Mouse (Mus musculus): ENCODE results near the gene Dnajb3. TPM values are rescaled to one million over a fixed set of nuclear protein-coding genes. Genes with fewer than 3 reads are reported as not detected.

Dnajb3 gene
- total and polyA plus RNA-seq, 3 experiments: not detected

- no peaks in the 10 kb centered on the region for H3K36me3 ChIP-seq (replicated peaks in 1 of 2; ENCODE audit: control insufficient read depth in 1 of 2, insufficient read depth in 1 of 2, low read length in 1 of 2)
Observed at GRCm38 (mm10) chr1:88216551-88216950, 11.0 kb upstream of the Dnajb3 start.

GRCm38 (mm10) chr1:88215466-88216380 is 10.1 kb upstream of the Dnajb3 start:
- Histone ChIP-seq H3K27ac (ENCODE audit: insufficient read depth, low read depth) (no peak overlapping the region), H3K9me3 (replicated peaks; ENCODE audit: low read length) (peaks cover 80% of the 10 kb centered on the region), H3K9ac (ENCODE audit: insufficient read depth, low read depth) (no peak overlapping the region), H3K27me3 (replicated peaks) (no peaks in the 10 kb centered on the region), H3K4me1 (ENCODE audit: control insufficient read depth in 1 of 2, insufficient read depth in 2 of 2) (no peaks in the 10 kb centered on the region), H3K79me2 (replicated peaks; ENCODE audit: control insufficient read depth, extremely low read depth, insufficient read depth, poor library complexity, severe bottlenecking) (no peaks in the 10 kb centered on the region), H3K4me3 (replicated peaks in 1 of 3; ENCODE audit: low read depth in 2 of 3, low read length in 2 of 3, poor library complexity in 1 of 3) (no peak overlapping the region), H3K36me3 (replicated peaks in 1 of 2; ENCODE audit: control insufficient read depth in 1 of 2, insufficient read depth in 1 of 2, low read length in 1 of 2) (no peaks in the 10 kb centered on the region), H3K4me2 (ENCODE audit: insufficient read depth, low read depth, poor library complexity, severe bottlenecking) (no peak overlapping the region)
- DNase-seq (ENCODE audit: extremely low read depth): peak; percentile 5
- in situ Hi-C loops (cut with MboI; ENCODE audit: low pct_ligation_motif_present, low pct_unique_long_range_greater_than_20kb, low sequenced_read_pairs) (no loop called here), dilution Hi-C loops (cut with MboI; ENCODE audit: extremely low pct_ligation_motif_present, extremely low pct_unique_long_range_greater_than_20kb, low sequenced_read_pairs) (no loop called here)
- TF ChIP-seq MEF2A (IDR thresholded peaks at IDR 0.05; ENCODE audit: borderline replicate concordance, low read depth, low read length) (no peak), HCFC1 (IDR thresholded peaks at IDR 0.05; ENCODE audit: low read depth, low read length) (no peak), MAZ (IDR thresholded peaks at IDR 0.05; ENCODE audit: low read depth, low read length) (no peak), CTCF (conservative IDR thresholded peaks at IDR 0.05 in 1 of 2, IDR thresholded peaks at IDR 0.05 in 1 of 2; ENCODE audit: low read depth in 2 of 2, low read length in 2 of 2) (no peak), JUN (IDR thresholded peaks at IDR 0.05; ENCODE audit: insufficient read depth, low read depth, low read length) (no peak), CHD1 (IDR thresholded peaks at IDR 0.05; ENCODE audit: low read depth, low read length) (no peak), MAFK (IDR thresholded peaks at IDR 0.05; ENCODE audit: insufficient replicate concordance, low read length) (no peak), RAD21 (IDR thresholded peaks at IDR 0.05; ENCODE audit: low read depth, low read length) (no peak), POLR2AphosphoS2 (IDR thresholded peaks at IDR 0.05; ENCODE audit: low read depth, low read length) (no peak), SIN3A (IDR thresholded peaks at IDR 0.05; ENCODE audit: low read length) (no peak), NELFE (IDR thresholded peaks at IDR 0.05; ENCODE audit: low read depth, low read length) (no peak), MAX (IDR thresholded peaks at IDR 0.05; ENCODE audit: low read length) (no peak), EP300 (IDR thresholded peaks at IDR 0.05; ENCODE audit: low read length) (no peak), PAX5 (IDR thresholded peaks at IDR 0.05; ENCODE audit: low read length) (no peak), TBP (conservative IDR thresholded peaks at IDR 0.05; ENCODE audit: low read depth, low read length) (no peak), ELF1 (IDR thresholded peaks at IDR 0.05; ENCODE audit: low read depth, low read length) (no peak), E2F4 (IDR thresholded peaks at IDR 0.05; ENCODE audit: insufficient replicate concordance, low read depth, low read length) (no peak), GABPA (IDR thresholded peaks at IDR 0.05; ENCODE audit: insufficient replicate concordance, low read depth, low read length) (no peak), SMC3 (IDR thresholded peaks at IDR 0.05; ENCODE audit: low read depth, low read length) (no peak)

More at GRCm38 (mm10) chr1:88216551-88216950, 11.0 kb upstream of the Dnajb3 start:
- Histone ChIP-seq H3K27ac (ENCODE audit: insufficient read depth, low read depth) (no peak overlapping the region), H3K9me3 (replicated peaks; ENCODE audit: low read length) (peaks cover 84% of the 10 kb centered on the region), H3K4me1 (ENCODE audit: control insufficient read depth in 1 of 2, insufficient read depth in 2 of 2) (no peaks in the 10 kb centered on the region), H3K4me3 (replicated peaks in 1 of 3; ENCODE audit: low read depth in 2 of 3, low read length in 2 of 3, poor library complexity in 1 of 3) (no peak overlapping the region), H3K27me3 (replicated peaks) (no peaks in the 10 kb centered on the region), H3K4me2 (ENCODE audit: insufficient read depth, low read depth, poor library complexity, severe bottlenecking) (no peak overlapping the region), H3K79me2 (replicated peaks; ENCODE audit: control insufficient read depth, extremely low read depth, insufficient read depth, poor library complexity, severe bottlenecking) (no peaks in the 10 kb centered on the region), H3K9ac (ENCODE audit: insufficient read depth, low read depth) (no peak overlapping the region)
- TF ChIP-seq ZKSCAN1 (IDR thresholded peaks at IDR 0.05; ENCODE audit: borderline replicate concordance, low read depth, low read length) (no peak), ELF1 (IDR thresholded peaks at IDR 0.05; ENCODE audit: low read depth, low read length) (no peak), SMC3 (IDR thresholded peaks at IDR 0.05; ENCODE audit: low read depth, low read length) (no peak)
- peak; percentile 2 for DNase-seq (ENCODE audit: extremely low read depth)
- in situ Hi-C loops (cut with MboI; ENCODE audit: low pct_ligation_motif_present, low pct_unique_long_range_greater_than_20kb, low sequenced_read_pairs) (no loop called here), dilution Hi-C loops (cut with MboI; ENCODE audit: extremely low pct_ligation_motif_present, extremely low pct_unique_long_range_greater_than_20kb, low sequenced_read_pairs) (no loop called here)

All from CH12.LX (cell line).